Mouse (Mus musculus): ENCODE results near the gene Bicdl1. TPM values are rescaled to one million over a fixed set of nuclear protein-coding genes. Genes with fewer than 3 reads are reported as not detected.

Bicdl1 gene
- total RNA-seq, 2 experiments from 2014 or later, result 2.1 to 3.2 TPM

DNA sequence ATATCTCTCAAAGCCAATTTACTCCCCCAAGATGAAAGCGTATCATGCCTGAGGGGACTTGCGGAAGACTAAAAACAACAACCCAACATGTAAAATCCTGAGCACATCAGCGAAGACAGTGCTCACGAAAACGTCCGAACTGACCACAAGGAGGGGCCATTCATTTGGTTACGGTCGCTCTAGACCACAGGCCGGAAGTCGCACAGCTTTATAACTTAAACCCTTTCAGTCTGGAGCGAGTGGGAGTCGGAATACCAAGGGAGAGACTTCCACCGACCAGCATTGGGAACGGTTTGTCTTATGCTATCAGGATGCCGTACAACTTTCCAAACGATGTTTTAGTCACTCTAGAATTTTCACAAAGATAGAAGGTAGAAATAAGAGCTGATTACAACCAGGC, 5.4 kb downstream of the Bicdl1 start:
- DNase-seq, result no peak

- DNase-seq, result no peak
Observed at GRCm38 (mm10) chr5:115724422-115724821, 7.0 kb downstream of the Bicdl1 start.

DNA sequence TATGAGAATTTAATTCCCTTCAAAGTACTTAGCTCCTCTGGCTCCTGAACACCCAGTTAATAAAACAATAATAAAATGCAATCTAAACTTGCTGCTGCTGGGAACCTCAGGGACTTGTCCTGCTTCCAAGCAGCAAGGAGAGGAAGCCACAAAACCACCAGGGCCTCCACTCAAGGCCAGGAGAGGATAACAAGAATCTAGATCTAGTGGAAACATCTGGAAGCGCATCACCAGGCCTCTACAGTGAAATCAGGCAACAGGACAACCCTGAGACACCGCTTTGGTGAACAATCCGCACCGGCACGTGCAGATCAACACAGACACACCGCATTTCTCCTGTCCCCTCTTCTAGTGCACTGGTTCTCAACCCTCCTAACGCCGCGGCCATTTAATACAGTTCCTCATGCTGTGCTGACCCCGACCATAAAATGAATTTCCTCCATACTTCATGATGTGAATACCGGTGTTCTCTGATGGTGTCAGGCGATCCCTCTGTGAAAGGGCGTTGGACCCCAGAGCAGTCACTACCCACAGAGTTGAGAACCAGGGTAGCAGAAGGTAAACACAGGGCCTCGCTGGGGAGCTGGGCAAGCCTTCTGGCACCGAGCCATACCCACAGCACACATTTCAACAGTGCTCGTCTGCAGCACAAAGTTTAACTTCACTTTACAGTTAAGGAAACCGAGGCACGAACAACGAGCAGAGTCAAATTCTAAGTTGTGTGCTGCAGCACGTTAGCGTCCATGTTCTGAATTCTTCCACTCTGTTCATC, 9.0 kb downstream of the Bicdl1 start:
- DNase-seq, result no peak

- no peak for DNase-seq
Observed at GRCm38 (mm10) chr5:115720761-115721160, 10.7 kb downstream of the Bicdl1 start.

DNA sequence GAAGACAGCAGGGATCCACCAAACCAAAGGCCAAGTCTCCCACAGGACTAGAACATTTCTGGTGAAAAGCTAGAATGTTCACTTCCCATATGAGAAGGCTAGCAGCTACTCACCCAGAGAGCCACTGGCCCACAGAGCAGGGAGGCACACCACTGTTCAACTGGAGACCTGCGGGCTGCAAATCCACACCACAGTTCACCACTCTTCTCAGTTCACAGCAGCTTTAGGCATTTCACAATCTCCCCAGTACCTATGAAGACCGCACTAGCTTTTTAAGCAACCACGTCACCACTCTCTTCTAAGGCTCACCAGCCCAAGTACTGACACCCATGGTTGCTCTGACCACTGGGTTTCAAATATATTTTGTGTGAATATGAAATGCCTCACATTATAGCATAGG, 13.7 kb downstream of the Bicdl1 start:
- DNase-seq, result no peak

GRCm38 (mm10) chr5:115717106-115717505, 14.3 kb downstream of the Bicdl1 start:
- DNase-seq, result no peak

DNA sequence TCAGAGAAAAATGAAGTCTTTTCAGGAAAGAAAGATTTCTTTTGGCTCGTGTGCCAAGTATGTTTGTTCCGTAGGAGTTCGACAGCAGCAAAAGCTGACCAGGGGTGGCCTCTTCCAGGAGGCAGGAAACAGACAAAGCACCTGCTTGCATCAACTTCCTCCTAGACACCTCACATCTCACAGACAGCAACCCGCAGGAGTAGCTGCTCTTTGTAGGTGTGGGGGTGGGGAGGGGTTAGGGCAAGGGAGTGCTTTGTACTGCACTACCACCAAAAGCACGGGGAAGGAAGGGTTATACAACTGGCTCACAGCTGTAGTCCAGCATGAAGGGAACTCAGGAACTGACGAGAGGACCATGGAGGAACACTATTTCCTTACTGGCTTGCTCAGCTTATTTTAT, 15.0 kb downstream of the Bicdl1 start:
- DNase-seq, result peak; percentile 19

DNA sequence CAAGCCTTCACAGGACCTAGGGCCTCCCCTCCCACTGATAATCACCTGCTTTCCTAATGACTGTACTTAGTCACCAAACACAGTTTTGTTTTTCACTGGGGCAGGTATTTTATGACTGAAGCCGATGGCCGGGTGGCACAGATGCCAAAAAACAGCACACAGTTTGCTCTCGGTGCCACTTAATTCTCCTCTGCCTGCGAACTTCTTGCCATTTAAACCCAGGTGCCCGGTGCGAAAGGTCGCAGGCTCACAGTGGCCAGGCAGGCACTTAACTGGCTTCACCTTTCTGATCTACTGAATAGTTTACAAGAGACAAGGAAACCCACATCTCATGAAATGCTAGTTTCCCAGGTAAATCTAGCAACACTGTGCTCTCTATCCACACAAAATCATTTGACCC, 16.7 kb downstream of the Bicdl1 start:
- no peak for DNase-seq

- no peak for DNase-seq
Observed at GRCm38 (mm10) chr5:115712487-115712886, 18.9 kb downstream of the Bicdl1 start.

DNA sequence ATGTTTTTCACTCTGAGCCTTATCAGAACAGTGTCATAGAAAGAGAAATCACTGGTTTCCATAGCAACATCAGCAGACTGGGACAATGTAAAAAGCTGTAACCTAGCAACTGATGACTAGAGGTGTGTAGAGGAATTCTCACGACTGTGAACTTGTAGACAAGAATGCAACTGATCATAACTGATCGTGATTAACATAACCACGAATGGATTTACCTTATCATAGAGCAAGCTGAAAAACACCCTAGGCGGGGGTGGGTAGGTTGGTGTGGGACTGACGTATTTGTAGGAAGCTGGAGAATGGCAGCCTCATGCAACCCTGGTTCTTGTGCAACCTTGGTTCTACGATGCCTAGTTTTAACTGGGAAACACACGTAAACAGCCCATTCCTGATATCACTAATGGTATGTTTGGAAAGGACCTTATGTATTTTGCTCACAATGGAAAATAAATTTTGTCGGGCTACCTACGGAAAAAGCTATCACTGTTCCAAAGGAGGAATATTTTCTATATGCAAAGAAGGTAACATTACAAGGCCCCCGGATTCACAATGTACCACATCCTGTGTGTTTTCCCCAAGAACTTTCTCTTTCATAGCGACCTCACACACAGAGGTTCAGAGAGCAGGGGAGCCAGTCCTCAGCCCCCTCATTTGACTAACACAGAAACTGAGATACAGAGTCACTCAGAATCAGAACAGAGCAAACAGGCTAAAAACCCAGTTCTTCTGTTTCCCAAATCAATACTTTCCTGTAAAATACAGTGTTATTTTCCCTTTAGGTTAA, 19.6 kb downstream of the Bicdl1 start:
- DNase-seq, result no peak

- no peak for DNase-seq
Observed at GRCm38 (mm10) chr5:115710171-115710570, 21.2 kb downstream of the Bicdl1 start.

DNA sequence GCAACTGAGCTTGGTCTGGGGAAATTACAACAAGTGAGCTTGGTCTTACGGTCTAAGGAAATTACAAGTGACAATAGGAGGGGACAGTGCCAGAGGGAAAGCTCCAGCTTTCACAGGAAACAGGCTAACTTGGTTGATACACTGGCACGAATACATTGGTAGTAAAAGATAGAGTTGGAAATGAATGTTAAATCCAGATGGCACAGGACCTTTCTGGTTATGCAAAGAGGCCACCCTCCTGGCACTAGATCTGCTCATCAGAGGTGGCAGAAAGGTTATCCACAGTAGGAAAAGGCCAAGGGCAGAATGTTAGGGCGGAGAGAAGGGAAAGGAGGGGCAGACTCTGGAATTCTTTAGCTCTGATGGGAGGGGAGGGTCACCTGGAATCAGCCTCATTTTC, 22.5 kb downstream of the Bicdl1 start:
- no peak for DNase-seq

DNA sequence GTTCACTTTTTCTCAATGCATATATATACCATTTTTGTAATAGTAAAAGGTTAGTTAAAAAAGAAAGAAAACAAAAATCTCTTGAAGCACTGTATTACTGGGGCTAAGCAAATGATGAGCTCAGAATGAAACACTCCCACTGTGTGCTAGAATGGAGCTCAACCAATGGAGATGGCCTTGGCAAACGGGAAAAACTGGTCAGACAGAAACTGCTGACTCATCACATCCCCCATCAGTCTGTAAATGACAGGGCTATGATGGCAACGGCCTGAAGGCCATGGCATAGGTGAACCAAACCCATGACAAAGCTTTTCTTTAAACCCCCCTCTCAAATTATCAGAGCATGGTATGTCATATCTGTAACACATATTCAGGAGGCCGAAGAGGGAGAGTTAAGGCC, 29.4 kb downstream of the Bicdl1 start:
- DNase-seq, result no peak

DNA sequence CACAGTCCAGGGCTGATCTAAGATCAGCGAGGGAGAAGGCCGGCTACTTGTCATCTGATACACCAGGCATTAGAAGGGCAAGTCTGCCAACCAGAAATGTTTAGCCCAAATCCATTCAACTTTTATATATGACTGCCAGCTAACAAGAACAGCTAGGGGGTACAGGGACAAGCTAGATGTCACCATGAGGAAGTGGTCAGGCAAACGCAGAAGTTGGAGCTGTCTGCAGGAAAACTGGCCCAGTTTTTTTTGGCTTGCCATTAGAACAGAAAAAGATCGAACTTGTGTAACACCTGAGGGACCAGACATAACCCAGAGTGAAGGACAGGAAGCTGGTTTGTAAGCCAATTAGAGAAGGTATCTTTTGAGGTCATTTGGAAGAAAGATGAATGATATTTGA, 30.2 kb downstream of the Bicdl1 start:
- DNase-seq, result no peak

GRCm38 (mm10) chr5:115696811-115697210, 34.6 kb downstream of the Bicdl1 start:
- no peak for DNase-seq

GRCm38 (mm10) chr5:115695191-115695770, 36.1 kb downstream of the Bicdl1 start:
- DNase-seq, result no peak

DNA sequence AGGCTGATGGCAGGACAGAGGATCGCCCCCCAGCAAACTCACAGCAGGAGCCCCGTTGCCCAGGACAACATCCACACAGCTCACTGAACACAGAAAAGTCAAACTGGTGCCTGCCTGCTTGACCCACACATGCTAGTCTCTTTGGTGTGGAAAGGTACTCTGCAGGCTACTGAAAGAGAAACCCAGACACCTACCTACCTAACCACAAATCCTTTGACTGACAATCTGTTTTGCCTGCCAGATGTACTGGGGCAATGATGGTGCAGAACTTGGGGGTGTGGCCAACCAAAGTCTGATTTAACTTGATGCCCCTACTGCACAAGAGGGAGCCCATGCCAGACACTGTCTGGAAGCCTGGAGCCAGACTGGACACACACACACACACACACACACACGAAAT, 38.1 kb downstream of the Bicdl1 start:
- DNase-seq, result no peak

DNA sequence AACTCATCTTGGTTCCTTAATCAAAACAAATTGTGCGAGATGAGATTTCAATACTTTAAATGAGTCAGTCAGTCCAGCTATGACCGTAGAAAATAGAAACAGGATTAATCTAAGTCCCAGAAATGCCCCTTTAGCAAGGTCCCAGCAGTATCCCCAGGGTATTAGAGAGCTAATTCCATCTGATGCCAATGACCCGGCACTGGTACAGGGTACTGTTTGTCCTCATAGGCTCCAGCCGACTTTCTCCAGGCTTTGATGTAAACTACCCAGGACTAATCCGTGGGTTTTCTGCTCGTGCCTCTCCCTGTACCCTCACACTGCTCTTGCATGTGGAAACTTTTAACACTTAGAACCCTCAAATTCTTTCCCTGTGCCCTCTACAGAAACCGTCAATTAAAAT, 44.7 kb downstream of the Bicdl1 start:
- DNase-seq, result no peak

GRCm38 (mm10) chr5:115685126-115685525, 46.3 kb downstream of the Bicdl1 start:
- no peak for DNase-seq

- no peak for DNase-seq
Observed at GRCm38 (mm10) chr5:115671846-115672245, 59.6 kb downstream of the Bicdl1 start.

- no peak for DNase-seq
Observed at GRCm38 (mm10) chr5:115670406-115670805, 61.0 kb downstream of the Bicdl1 start.

DNA sequence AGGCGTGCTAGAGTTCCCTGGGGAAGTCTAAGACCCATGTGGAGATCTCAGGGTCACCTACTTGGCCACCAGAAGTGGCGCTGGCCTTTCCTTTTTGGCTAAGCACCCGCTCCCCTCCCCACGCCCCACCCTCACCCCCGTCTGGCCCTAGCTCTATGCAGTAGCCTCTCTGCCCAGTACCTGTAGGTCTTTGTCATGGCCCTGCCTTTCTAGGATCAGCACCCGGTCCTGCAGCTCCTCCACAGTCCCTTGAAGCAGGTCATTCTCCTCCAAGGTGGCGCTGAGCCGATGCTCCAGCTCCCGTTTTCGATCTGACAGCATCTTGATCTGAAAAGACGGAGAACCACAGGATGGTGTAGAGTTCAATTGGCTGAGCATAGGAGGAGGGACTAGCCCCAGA, 61.4 kb downstream of the Bicdl1 start:
- DNase-seq, result no peak

DNA sequence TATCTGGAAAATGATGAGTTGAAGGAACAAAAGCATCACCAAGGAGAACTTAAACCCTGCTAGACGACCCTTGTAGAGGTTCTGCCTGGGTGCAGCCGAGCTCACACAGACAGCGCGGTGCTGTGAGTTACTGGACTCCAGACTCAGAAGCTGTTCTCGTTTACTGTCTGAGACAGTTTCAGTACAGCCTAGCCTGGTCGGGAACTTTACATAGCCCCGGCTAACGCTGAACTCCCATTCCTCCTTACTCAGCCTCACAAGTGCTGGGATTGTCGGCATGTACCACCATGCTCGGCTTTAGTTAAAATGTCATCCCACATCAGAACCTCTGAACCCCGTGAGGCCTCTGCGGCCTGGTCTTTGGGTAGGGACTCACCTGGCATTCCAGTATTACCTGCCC, 62.4 kb downstream of the Bicdl1 start:
- DNase-seq, result no peak
